Mouse (Mus musculus): Measurements from ENCODE around the gene Snx20.

GRCm38 (mm10) chr8:88680566-88680965 is 44.6 kb upstream of the Snx20 start:
- TF ChIP-seq KAT2A (IDR thresholded peaks at IDR 0.05; ENCODE audit: insufficient replicate concordance, low read length) = no peak
- TF ChIP-seq SMC3 (IDR thresholded peaks at IDR 0.05; ENCODE audit: low read depth, low read length) = no peak
- TF ChIP-seq UBTF (IDR thresholded peaks at IDR 0.05; ENCODE audit: low read depth, low read length) = no peak
- no peak for TF ChIP-seq NELFE (IDR thresholded peaks at IDR 0.05; ENCODE audit: low read depth, low read length)
